Mouse (Mus musculus) left cerebral cortex, postnatal 14 days (tissue): ENCODE measurements around the gene Rhot1. TPM values are rescaled to one million over a fixed set of nuclear protein-coding genes. Genes with fewer than 3 reads are reported as not detected.
"Not testable (repeated sequence)": the region's sequence is repeated elsewhere in the genome, so short reads cannot be mapped to it uniquely, and the experiment has no call there.

ENCODE experiments used
- DNase-seq, 2 experiments: peaks; one replicate each; pipeline ENCODE4 v3.0.0; 2021 to 2022; ENCODE audit warnings: low spot score in 2 of 2, mixed read lengths in 1 of 2
- intact Hi-C: fragments of 180-260 bp; cut with DNase I; formaldehyde crosslinking; loops from one replicate; pipeline ENCODE4 v1.15.1; 2025
- total RNA-seq, 2 experiments: library from RNA; stranded (reverse); gene quantifications; 2 replicates each; pipeline ENCODE4 v1.2.3; 2021

Gene Rhot1
- total RNA-seq, 2 experiments from 2014 or later = 69.9 to 72.3 TPM

DNA sequence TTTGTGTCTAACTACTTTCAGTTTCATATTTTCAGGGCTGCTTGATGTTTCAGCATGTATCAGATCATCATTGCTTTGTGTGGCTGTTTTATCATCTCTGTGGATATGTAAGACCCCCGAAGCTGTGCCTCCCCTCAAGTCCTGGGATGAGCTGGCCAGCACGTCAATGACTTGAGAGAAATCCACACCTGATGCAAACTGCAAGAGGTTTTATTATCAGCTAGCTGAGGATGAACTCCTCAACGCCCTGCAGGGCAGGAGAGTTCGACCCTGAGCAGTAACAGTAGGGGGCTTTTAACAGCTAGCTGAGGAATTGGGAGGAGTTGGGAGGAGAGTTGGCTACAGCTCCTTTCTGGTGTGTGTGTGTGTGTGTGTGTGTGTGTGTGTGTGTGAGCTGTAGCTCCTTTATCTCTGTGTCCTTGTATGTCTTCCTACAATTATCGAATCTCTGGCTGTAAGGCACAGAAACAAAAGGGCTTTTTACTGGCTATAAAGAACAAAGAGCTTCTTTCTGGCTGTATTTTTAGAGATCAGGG is 23.3 kb upstream of the Rhot1 start:
- intact Hi-C loops, DNase-seq: not testable (repeated sequence)

DNA sequence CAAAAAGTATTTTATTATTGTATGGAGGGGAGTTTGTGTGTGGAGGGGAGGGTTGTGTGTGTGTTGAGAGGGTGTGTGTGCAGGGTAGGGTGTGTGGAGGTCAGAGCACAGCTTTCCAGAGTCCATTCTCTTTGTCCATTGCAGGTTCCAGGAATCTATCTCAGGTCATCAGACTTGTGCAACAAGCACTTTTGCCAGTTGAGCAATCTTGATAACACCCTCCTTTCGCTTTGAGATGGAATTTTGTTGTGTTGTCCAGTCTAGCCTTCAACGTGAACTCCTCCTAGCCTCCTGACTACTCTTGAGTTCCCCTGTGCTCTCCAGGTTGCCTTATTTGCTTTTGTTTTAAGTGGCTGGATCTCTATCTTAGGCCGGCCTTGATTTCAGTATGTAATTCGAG is 18.5 kb upstream of the Rhot1 start:
- DNase-seq = no peak
- intact Hi-C loops = no loop called here

GRCm38 (mm10) chr11:80193827-80194226 is 15.0 kb upstream of the Rhot1 start:
- no peak for DNase-seq
- intact Hi-C loops = no loop called here

GRCm38 (mm10) chr11:80196351-80196750 is 12.5 kb upstream of the Rhot1 start:
- no peak for DNase-seq
- intact Hi-C loops = no loop called here

DNA sequence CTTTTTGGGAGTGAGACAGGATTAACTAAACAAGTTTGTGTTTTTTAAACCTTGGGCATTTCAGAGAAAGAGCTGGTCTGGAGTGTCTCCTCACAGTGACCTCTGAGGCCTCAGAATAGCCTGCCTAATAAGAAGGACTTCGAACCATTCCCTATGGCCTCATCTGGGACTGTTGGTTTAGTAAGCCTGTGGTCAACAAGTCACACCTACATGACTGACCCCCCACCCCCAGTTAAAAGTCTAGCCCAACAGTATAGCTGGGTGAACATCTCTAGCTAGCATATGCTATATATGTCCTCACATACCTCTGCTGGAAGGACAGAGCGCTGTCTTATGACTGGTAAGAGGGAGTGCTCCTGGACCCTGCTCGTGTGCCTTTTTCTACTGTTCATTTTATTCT is 9.5 kb upstream of the Rhot1 start:
- no peak for DNase-seq
- intact Hi-C loops = no loop called here

GRCm38 (mm10) chr11:80199773-80200172 is 9.0 kb upstream of the Rhot1 start:
- DNase-seq = no peak
- intact Hi-C loops = no loop called here

- intact Hi-C loops = no loop called here
- no peak for DNase-seq
Observed at GRCm38 (mm10) chr11:80200326-80200725, 8.5 kb upstream of the Rhot1 start.

DNA sequence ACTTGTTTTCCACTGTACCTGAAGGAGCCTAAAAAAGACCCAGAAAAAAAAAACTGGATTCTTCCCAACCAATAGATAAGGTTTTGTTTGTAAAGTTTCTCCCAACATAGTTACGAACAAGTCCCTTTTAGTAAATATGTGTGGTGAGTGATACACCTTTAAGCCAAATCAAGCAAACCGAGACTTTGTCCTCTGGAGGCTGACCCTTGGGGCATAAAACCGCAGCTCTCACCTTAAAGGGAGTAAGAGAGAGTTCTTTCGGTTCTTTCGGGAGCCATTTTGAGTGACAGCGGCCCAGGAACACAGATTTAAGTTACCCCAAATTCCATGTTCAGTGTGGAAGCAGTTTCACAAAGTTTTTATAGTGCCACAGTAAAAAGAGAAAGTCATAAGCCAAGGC is 6.5 kb upstream of the Rhot1 start:
- no peak for DNase-seq
- intact Hi-C loops = no loop called here

DNA sequence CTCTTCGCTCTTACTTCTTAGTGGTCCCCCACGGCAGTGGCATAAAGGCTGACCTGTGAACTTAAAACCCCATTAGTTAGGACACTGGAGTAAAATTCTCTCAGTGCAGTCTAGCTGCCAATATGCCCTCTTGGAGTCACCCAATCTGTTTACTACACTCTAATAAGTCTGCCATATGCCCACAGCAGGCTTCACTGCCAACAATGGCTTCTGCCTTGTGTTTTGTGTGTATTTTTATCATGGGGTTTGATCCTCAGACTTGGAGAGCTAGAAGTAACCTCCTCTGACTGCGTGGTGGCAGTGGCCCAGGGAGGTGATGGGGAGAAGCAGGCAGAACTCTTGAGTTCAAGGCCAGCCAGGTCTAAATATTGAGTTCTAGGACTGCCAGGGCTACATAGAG is 4.8 kb upstream of the Rhot1 start:
- intact Hi-C loops = no loop called here
- no peak for DNase-seq

GRCm38 (mm10) chr11:80204941-80205340 is 3.9 kb upstream of the Rhot1 start:
- intact Hi-C loops = no loop called here
- no peak for DNase-seq

DNA sequence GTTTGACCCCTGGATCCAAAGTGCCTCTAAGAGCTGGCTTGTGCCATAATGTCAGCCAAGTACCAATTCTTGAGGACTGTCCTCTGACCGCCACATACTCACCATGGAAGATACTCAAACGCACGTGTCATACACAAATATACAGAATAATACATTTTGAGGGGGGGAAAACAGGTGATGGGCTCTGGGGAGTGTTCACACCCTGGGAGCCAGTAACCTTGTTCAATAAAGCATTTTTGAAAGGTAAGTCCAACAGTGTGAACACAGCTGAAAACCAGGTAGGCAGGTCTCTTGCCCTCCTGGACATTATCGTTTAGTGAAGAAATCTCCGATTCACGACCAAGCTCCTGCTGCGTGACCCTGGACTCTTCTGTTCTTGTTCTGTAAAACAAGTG is 357 bp upstream of the Rhot1 start:
- no peak for DNase-seq
- intact Hi-C loops = no loop called here

DNA sequence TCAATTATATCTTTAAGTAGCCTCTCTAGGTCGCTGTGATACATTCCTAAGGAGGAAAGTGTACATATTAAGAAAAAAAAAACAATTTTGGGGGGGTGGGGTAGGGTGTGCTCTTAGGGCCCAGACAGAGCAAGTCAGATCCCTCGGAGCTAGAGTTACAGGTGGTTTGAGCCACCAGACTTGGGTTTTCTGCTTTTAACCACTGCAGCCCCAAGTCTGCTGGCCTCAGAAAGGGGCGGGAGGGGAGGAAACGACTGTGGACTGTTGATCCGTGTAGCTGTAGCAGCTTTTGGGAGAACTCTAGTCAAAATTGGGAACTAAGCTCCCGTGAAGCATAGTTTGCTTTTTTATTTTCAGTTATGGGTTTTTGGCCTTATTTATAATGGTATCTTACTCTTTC is 1.5 kb downstream of the Rhot1 start:
- intact Hi-C loops = no loop called here
- no peak for DNase-seq

- DNase-seq = no peak
- intact Hi-C loops = no loop called here
Observed at GRCm38 (mm10) chr11:80212282-80212681, 3.5 kb downstream of the Rhot1 start.

- intact Hi-C loops = no loop called here
- no peak for DNase-seq
Observed at GRCm38 (mm10) chr11:80215291-80215690, 6.5 kb downstream of the Rhot1 start.

DNA sequence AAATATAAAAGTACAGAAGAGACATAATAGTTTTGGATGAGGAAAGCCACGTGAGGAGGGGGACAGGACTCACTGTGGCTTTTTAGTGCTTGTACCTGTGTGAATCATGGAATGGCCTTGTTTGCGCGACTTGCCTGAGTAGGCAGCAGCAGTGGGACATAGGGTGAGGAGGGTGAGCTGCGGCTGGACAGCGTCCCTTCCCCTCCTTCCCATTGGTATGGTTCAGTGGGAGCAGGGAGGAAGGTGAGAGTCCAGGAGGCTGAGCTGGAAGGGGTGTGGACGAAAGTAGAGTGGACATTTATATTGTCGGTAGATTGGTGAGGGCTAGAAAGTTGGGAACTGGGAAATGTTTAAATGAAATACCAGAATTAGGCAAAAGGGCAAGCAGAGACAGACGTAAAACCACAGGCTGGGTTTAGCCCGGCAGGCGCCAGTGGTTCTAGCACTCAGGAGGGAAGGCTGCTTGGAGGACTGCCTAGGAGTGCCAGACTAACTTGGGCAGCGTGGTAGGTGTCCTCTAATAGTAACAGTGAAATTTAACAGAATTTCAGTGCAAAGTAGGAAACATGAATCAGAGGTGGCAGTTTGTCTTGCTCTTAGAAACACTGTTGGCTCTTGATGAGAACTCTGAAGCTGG is 10.0 kb downstream of the Rhot1 start:
- no peak for DNase-seq
- intact Hi-C loops = no loop called here

DNA sequence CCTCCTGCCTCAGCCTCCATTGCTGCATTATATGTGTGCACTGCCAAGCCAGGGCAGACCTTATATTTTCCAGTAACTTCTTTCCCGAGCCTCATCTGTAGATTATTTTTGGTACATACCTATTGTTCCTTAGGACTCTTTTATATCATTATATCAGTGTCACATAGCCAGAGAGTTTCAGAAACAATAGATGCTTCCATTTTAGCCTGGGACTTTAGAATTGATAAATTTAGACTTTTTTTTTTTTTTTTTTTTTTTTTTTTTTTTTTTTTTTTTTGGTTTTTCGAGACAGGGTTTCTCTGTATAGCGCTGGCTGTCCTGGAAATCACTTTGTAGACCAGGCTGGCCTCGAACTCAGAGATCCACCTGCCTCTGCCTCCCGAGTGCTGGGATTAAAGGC is 21.2 kb downstream of the Rhot1 start:
- intact Hi-C loops, DNase-seq: not testable (repeated sequence)

DNA sequence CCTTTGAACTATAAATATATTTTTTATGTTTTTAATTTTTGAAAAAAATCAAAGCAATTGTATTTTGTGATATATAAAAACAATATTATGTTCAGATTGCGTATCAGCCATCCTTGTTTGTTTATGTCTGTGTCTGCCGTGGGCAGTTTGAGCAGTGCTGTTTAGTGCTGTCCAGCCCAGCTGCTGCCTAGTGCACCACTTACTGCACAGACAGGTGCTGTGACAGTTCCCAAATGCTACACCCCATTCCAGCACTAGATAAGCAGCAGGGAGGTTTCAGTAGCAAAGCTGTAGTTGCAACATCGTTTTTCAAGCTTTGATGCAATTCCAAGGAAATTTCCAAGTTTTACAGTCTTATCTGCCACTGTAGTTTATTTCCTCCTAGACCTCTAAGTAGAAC is 28.5 kb downstream of the Rhot1 start:
- no peak for DNase-seq
- intact Hi-C loops = no loop called here

GRCm38 (mm10) chr11:80238306-80238705 is 29.5 kb downstream of the Rhot1 start:
- DNase-seq = no peak
- intact Hi-C loops = no loop called here

DNA sequence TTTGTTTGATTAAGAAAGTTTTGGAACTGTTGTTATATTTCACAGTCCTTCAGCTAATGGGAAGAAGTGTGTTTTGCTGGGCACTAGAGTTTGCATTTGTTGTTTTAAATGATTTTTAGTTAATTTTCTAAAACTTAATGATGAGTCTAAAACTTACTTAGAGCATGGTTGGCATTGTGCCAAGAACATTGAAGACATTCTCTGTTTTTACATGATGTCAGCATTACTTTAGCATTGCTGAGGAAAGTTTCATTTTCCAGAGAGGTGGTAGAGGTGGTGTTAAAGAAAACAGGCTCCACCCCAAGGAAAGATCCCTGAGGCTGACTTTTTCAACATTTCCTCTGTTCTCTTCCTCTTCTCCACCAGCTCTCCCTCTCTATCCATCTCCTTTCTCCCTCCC is 38.2 kb downstream of the Rhot1 start:
- intact Hi-C loops = no loop called here
- no peak for DNase-seq

- intact Hi-C loops = no loop called here
- DNase-seq = no peak
Observed at GRCm38 (mm10) chr11:80248531-80248930, 39.7 kb downstream of the Rhot1 start.

- DNase-seq = no peak
- intact Hi-C loops = no loop called here
Observed at GRCm38 (mm10) chr11:80264137-80264536, 55.3 kb downstream of the Rhot1 start.

DNA sequence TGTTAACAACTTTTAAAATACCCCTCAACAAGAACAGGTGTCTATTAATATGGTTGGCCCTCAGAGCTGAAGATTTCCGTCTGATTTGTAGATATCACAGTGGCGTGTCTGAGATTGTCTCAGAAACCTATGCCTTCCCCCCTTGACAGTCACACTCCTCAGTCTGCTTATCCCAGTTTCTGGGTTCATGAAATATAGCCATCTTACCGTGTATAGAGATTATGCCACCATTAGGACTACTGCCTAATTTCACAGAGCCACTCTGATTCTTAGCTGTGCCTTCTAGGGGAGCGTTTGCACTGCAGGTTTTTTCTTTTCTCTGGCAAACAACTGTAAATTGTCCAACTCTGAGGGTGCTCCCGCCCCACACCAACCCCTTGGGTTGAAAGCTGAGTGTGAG is 62.3 kb downstream of the Rhot1 start:
- no peak for DNase-seq
- intact Hi-C loops = no loop called here
